In the genomic region with DNA sequence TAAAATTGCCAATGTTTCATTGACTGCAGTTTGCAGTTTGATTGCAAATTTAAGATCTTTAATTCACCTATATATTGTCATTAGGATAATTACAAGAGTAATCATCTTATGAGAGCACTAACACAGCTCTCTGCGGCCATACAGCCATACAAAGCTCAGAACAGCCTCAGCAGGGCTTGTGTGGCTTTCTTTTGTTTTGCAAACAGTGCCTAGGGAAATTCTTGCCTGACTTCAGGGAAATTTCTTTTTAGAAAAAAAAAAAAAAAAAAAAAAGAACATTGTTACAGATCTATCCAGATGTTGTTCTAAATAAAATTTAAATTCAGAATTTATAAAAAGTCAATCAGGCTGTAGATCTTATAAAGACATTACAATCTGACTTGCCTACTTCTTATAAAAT, we compare ENCODE assay signal across 14 mouse cellular contexts. TPM values are rescaled to one million over a fixed set of nuclear protein-coding genes. Genes with fewer than 3 reads are reported as not detected.
"Had no signal": no experiment of that assay in that cellular context is flagged by ENCODE, and none has a peak within 500 bp of the region (broad histone marks: within the 10 kb centered on the region; RNA-seq: fewer than 3 reads in every experiment).

No protein-coding gene starts in this region.

RNA-seq across cellular contexts. Expression of gene Olfr486, which starts 20.2 kb away (rescaled TPM):
- total RNA-seq: common myeloid progenitor, adult 5-6 weeks; forebrain, postnatal 0 days; gastrocnemius, adult 18-20 months; gastrocnemius, adult 2 months; gastrocnemius, adult 8-10 months; gastrocnemius, postnatal 10 days; gastrocnemius, postnatal 14 days; gastrocnemius, postnatal 25 days; gastrocnemius, postnatal 36 days; gastrocnemius, postnatal 4 days; granulocyte monocyte progenitor cell, adult 5-6 weeks; heart, adult 18-20 months; heart, adult 2 months; heart, adult 8-10 months had no signal

RNA-seq across cellular contexts. Expression of gene Olfr487, which starts 21.7 kb away (rescaled TPM):
- total RNA-seq: common myeloid progenitor, adult 5-6 weeks; forebrain, postnatal 0 days; gastrocnemius, adult 18-20 months; gastrocnemius, adult 2 months; gastrocnemius, adult 8-10 months; gastrocnemius, postnatal 10 days; gastrocnemius, postnatal 14 days; gastrocnemius, postnatal 25 days; gastrocnemius, postnatal 36 days; gastrocnemius, postnatal 4 days; granulocyte monocyte progenitor cell, adult 5-6 weeks; heart, adult 18-20 months; heart, adult 2 months; heart, adult 8-10 months had no signal

RNA-seq across cellular contexts. Expression of gene Olfr485, which starts 33.0 kb away (rescaled TPM):
- total RNA-seq: common myeloid progenitor, adult 5-6 weeks; forebrain, postnatal 0 days; gastrocnemius, adult 18-20 months; gastrocnemius, adult 2 months; gastrocnemius, adult 8-10 months; gastrocnemius, postnatal 10 days; gastrocnemius, postnatal 14 days; gastrocnemius, postnatal 25 days; gastrocnemius, postnatal 36 days; gastrocnemius, postnatal 4 days; granulocyte monocyte progenitor cell, adult 5-6 weeks; heart, adult 18-20 months; heart, adult 2 months; heart, adult 8-10 months had no signal
